Mouse (Mus musculus): Measurements from ENCODE around the gene Cox6a2. TPM values are rescaled to one million over a fixed set of nuclear protein-coding genes. Genes with fewer than 3 reads are reported as not detected.

The Cox6a2 gene
- polyA plus RNA-seq, 1 experiment from 2014 or later, result 2.2 TPM

DNA sequence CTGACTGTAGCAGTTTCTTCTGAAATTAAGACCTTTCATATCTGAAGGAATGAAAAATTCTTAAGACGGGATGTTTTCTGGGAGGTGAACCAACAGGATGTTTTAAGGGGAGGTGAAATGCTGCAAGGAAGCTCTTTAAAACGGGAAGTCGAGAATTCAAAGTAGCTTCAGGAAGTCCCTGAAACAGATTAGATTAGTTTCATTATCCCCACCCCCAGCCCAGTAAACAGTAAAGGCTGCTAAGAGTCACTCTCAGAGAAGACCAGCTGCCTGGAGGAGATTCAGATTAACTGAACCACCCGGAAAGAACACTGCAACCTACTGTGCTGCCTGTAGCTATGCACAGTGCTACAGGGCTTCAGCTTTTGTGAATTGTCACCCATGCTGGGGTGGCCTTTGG lies 13.8 kb upstream of the Cox6a2 start:
- H3K36me3 ChIP-seq (replicated peaks; ENCODE audit: control insufficient read depth, insufficient read depth, low read depth, low read length), result no peaks in the 10 kb centered on the region
- WGBS, result 84% methylated on average over 4 of the region's 4 CpGs

DNA sequence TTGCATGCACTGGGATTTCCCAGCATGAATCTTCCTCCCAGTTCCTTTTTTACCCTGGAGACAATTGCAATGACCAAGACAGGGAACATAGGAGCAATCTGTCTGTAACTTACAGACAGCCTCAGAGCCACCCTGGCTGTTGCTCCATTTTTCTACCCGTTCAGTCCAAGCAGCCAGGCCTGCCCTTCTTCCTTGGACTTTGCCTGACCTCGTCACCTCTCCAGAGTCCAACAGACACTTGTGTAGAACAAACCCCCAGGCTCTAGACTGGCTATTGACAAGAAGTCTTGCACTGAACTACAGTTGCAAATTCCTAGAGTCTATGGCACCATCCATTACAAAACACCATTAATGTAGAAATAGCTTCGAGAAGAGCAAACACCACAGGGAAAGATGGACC lies 3.6 kb upstream of the Cox6a2 start:
- Histone ChIP-seq H3K9ac (replicated peaks; ENCODE audit: low read length) (no peak overlapping the region), H3K36me3 (replicated peaks; ENCODE audit: control insufficient read depth, insufficient read depth, low read depth, low read length) (no peaks in the 10 kb centered on the region), H3K4me3 (ENCODE audit: low read depth, low read length) (no peak overlapping the region), H3K9me3 (replicated peaks; ENCODE audit: control insufficient read depth, low read length) (no peaks in the 10 kb centered on the region), H3K27me3 (ENCODE audit: control insufficient read depth, insufficient read depth, low read length) (no peaks in the 10 kb centered on the region), H3K27ac (replicated peaks; ENCODE audit: low read depth, low read length) (no peak overlapping the region), H3K4me1 (ENCODE audit: control insufficient read depth, insufficient read depth, low read length) (no peaks in the 10 kb centered on the region), H3K4me2 (ENCODE audit: low read depth, low read length) (no peak overlapping the region)
- WGBS, result 45% methylated on average over 3 of the region's 3 CpGs
- ATAC-seq (replicated peaks; ENCODE audit: insufficient number of reproducible peaks, low FRiP score, low TSS enrichment, low read depth), result no peak
- DNase-seq (ENCODE audit: low spot score), result no peak

More for the DNA sequence above, 13.8 kb upstream of the Cox6a2 start:
- Histone ChIP-seq H3K9ac (replicated peaks; ENCODE audit: low read length) (no peak overlapping the region), H3K9me3 (replicated peaks; ENCODE audit: control insufficient read depth, low read length) (no peaks in the 10 kb centered on the region), H3K4me3 (ENCODE audit: low read depth, low read length) (no peak overlapping the region), H3K4me2 (ENCODE audit: low read depth, low read length) (no peak overlapping the region), H3K27ac (replicated peaks; ENCODE audit: low read depth, low read length) (no peak overlapping the region), H3K27me3 (ENCODE audit: control insufficient read depth, insufficient read depth, low read length) (no peaks in the 10 kb centered on the region), H3K4me1 (ENCODE audit: control insufficient read depth, insufficient read depth, low read length) (no peaks in the 10 kb centered on the region)
- no peak for ATAC-seq (replicated peaks; ENCODE audit: insufficient number of reproducible peaks, low FRiP score, low TSS enrichment, low read depth)
- DNase-seq (ENCODE audit: low spot score), result no peak

DNA sequence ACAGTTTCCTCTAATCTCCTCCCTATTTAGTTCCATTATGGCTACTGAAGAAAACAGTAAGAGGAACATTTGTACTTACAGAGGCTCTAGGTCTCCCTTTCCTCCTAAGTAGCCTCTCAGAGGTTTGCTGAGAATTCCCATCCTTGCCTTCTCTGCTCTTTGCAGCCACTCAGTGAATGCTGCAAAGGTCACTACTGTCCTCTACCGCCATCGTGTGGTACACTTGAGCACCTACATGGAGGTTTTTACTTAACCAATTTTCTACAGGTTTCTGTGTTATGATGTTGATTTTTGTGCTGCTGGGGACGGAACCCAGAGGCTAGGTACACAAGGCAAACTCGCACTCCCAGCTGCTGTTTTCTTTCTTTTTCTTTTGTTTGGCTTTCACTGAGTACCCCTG lies 2.0 kb upstream of the Cox6a2 start:
- Histone ChIP-seq H3K27ac (replicated peaks; ENCODE audit: low read depth, low read length) (no peak overlapping the region), H3K4me3 (ENCODE audit: low read depth, low read length) (no peak overlapping the region), H3K9ac (replicated peaks; ENCODE audit: low read length) (no peak overlapping the region), H3K36me3 (replicated peaks; ENCODE audit: control insufficient read depth, insufficient read depth, low read depth, low read length) (no peaks in the 10 kb centered on the region), H3K4me2 (ENCODE audit: low read depth, low read length) (no peak overlapping the region), H3K9me3 (replicated peaks; ENCODE audit: control insufficient read depth, low read length) (no peaks in the 10 kb centered on the region), H3K4me1 (ENCODE audit: control insufficient read depth, insufficient read depth, low read length) (no peaks in the 10 kb centered on the region), H3K27me3 (ENCODE audit: control insufficient read depth, insufficient read depth, low read length) (no peaks in the 10 kb centered on the region)
- DNase-seq (ENCODE audit: low spot score) (peak; percentile 89), ATAC-seq (replicated peaks; ENCODE audit: insufficient number of reproducible peaks, low FRiP score, low TSS enrichment, low read depth) (no peak)
- 10% methylated on average over 4 of the region's 4 CpGs for WGBS

DNA sequence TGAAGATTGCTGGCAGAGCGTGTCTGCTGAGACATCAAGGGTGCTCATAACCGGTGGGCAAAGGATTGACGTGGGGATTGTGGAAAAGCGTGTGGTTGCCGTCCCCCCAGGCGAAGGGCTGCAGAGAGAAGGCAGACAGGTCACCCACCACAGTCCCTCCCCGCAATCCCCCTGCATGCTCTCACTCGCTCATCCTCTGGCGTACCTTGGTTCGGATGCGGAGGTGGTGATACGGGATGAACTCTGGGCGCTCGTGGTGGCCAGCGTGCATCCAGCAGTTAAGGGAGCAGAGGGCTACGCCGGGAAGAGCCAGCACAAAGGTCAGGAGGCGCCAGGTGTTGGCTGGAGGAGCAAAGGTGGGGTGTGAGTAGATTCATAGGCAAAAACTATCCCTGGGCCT lies 492 bp downstream of the Cox6a2 start:
- no peak for ATAC-seq (replicated peaks; ENCODE audit: insufficient number of reproducible peaks, low FRiP score, low TSS enrichment, low read depth)
- H3K9me3 ChIP-seq (replicated peaks; ENCODE audit: control insufficient read depth, low read length), result no peaks in the 10 kb centered on the region
- no peak overlapping the region for H3K4me2 ChIP-seq (ENCODE audit: low read depth, low read length)
- no peak overlapping the region for H3K4me3 ChIP-seq (ENCODE audit: low read depth, low read length)
- no peak overlapping the region for H3K9ac ChIP-seq (replicated peaks; ENCODE audit: low read length)
- H3K4me1 ChIP-seq (ENCODE audit: control insufficient read depth, insufficient read depth, low read length), result no peaks in the 10 kb centered on the region
- no peak overlapping the region for H3K27ac ChIP-seq (replicated peaks; ENCODE audit: low read depth, low read length)
- DNase-seq (ENCODE audit: low spot score), result no peak
- no peaks in the 10 kb centered on the region for H3K27me3 ChIP-seq (ENCODE audit: control insufficient read depth, insufficient read depth, low read length)
- WGBS, result 83% methylated on average over 18 of the region's 18 CpGs
- H3K36me3 ChIP-seq (replicated peaks; ENCODE audit: control insufficient read depth, insufficient read depth, low read depth, low read length), result no peaks in the 10 kb centered on the region

DNA sequence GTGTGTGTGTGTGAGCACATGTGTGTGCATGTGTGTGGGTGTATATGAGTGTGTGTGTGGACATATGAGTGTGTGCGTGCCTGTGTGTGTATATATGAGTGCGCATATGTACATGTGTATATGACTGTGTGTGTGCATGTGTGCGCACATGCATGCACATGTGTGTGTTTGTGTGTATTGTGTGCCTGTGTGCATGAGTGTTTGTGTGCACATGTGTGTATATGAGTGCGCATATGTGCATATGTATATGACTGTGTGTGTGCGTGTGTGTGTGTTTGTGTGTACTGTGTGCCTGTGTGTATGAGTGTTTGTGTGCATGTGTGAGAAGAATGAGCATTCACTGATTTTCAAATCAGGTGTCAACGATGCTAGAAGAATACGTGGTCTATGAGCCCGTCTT lies 2.0 kb downstream of the Cox6a2 start:
- DNase-seq (ENCODE audit: low spot score) (no peak), ATAC-seq (replicated peaks; ENCODE audit: insufficient number of reproducible peaks, low FRiP score, low TSS enrichment, low read depth) (no peak)
- Histone ChIP-seq H3K27me3 (ENCODE audit: control insufficient read depth, insufficient read depth, low read length) (no peaks in the 10 kb centered on the region), H3K9ac (replicated peaks; ENCODE audit: low read length) (no peak overlapping the region), H3K9me3 (replicated peaks; ENCODE audit: control insufficient read depth, low read length) (no peaks in the 10 kb centered on the region), H3K4me1 (ENCODE audit: control insufficient read depth, insufficient read depth, low read length) (no peaks in the 10 kb centered on the region), H3K27ac (replicated peaks; ENCODE audit: low read depth, low read length) (no peak overlapping the region), H3K36me3 (replicated peaks; ENCODE audit: control insufficient read depth, insufficient read depth, low read depth, low read length) (no peaks in the 10 kb centered on the region), H3K4me2 (ENCODE audit: low read depth, low read length) (no peak overlapping the region), H3K4me3 (ENCODE audit: low read depth, low read length) (no peak overlapping the region)
- 91% methylated on average over 8 of the region's 8 CpGs for WGBS

DNA sequence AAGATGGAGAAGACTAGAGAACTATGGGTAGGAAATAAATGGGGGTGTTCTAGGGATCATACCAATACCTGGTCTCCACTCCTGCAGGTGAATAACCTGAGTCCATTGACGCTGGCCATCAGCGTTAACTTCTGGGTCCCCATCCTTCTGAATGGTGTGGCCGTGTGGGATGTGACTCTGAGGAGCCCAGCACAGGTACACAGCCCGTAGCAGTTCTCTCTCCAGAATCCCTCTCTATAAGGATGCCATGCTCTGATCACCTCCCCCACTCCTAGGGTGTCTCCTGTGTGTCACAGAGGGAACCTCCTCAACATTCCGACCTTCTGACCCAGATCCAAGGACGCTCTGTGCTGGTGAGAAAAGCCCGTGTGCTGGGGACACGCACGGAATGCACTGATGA lies 3.1 kb downstream of the Cox6a2 start:
- no peak for DNase-seq (ENCODE audit: low spot score)
- Histone ChIP-seq H3K9ac (replicated peaks; ENCODE audit: low read length) (no peak overlapping the region), H3K27me3 (ENCODE audit: control insufficient read depth, insufficient read depth, low read length) (no peaks in the 10 kb centered on the region), H3K9me3 (replicated peaks; ENCODE audit: control insufficient read depth, low read length) (no peaks in the 10 kb centered on the region), H3K4me1 (ENCODE audit: control insufficient read depth, insufficient read depth, low read length) (no peaks in the 10 kb centered on the region), H3K4me2 (ENCODE audit: low read depth, low read length) (no peak overlapping the region), H3K4me3 (ENCODE audit: low read depth, low read length) (no peak overlapping the region), H3K27ac (replicated peaks; ENCODE audit: low read depth, low read length) (no peak overlapping the region), H3K36me3 (replicated peaks; ENCODE audit: control insufficient read depth, insufficient read depth, low read depth, low read length) (no peaks in the 10 kb centered on the region)
- WGBS, result 74% methylated on average over 9 of the region's 9 CpGs
- no peak for ATAC-seq (replicated peaks; ENCODE audit: insufficient number of reproducible peaks, low FRiP score, low TSS enrichment, low read depth)

DNA sequence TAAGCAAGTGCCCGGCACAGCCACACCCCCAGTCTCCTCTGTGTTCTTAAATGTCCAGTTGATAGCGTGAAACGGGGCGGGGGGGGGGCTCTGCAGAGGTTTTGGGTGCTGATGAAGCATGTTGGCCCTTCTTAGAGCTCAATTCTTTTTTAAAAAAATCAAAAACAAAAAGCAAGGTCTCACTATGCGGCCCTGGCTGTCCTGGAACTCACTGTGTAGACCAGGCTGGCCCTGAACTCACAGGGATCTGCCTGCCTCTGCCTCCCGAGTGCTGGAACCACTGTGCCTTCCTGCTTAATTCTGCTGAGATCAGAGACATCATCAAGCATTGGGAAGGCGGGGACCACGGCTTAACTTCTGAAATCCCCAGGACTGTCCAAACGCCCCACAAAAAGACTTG lies 4.6 kb downstream of the Cox6a2 start:
- WGBS, result 92% methylated on average over 9 of the region's 9 CpGs
- DNase-seq (ENCODE audit: low spot score), result no peak
- H3K27ac ChIP-seq (replicated peaks; ENCODE audit: low read depth, low read length), result no peak overlapping the region
- H3K27me3 ChIP-seq (ENCODE audit: control insufficient read depth, insufficient read depth, low read length), result no peaks in the 10 kb centered on the region
- ATAC-seq (replicated peaks; ENCODE audit: insufficient number of reproducible peaks, low FRiP score, low TSS enrichment, low read depth), result no peak
- H3K9ac ChIP-seq (replicated peaks; ENCODE audit: low read length), result no peak overlapping the region
- no peaks in the 10 kb centered on the region for H3K9me3 ChIP-seq (replicated peaks; ENCODE audit: control insufficient read depth, low read length)
- no peaks in the 10 kb centered on the region for H3K36me3 ChIP-seq (replicated peaks; ENCODE audit: control insufficient read depth, insufficient read depth, low read depth, low read length)
- H3K4me1 ChIP-seq (ENCODE audit: control insufficient read depth, insufficient read depth, low read length), result no peaks in the 10 kb centered on the region
- no peak overlapping the region for H3K4me2 ChIP-seq (ENCODE audit: low read depth, low read length)
- H3K4me3 ChIP-seq (ENCODE audit: low read depth, low read length), result no peak overlapping the region

DNA sequence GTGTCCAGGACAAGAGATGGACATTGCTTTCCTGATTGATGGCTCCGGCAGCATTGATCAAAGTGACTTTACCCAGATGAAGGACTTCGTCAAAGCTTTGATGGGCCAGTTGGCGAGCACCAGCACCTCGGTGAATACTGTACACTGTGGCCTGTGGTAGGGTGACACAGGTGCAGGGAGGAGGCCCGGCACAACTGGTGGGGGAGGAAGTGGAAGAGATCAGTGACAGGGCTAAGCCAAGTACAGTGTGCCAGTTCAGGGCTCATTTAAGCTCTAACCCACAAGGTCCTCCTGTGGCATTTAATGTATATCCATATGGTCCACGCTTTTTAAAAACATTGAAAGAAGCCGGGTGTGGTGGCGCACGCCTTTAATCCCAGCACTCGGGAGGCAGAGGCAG lies 24.5 kb downstream of the Cox6a2 start:
- H3K36me3 ChIP-seq (replicated peaks; ENCODE audit: control insufficient read depth, insufficient read depth, low read depth, low read length), result no peaks in the 10 kb centered on the region
- ATAC-seq (replicated peaks; ENCODE audit: insufficient number of reproducible peaks, low FRiP score, low TSS enrichment, low read depth) (no peak), DNase-seq (ENCODE audit: low spot score) (no peak)
- WGBS, result 89% methylated on average over 10 of the region's 10 CpGs
- no peaks in the 10 kb centered on the region for H3K27me3 ChIP-seq (ENCODE audit: control insufficient read depth, insufficient read depth, low read length)
- no peaks in the 10 kb centered on the region for H3K9me3 ChIP-seq (replicated peaks; ENCODE audit: control insufficient read depth, low read length)
- H3K4me1 ChIP-seq (ENCODE audit: control insufficient read depth, insufficient read depth, low read length), result no peaks in the 10 kb centered on the region
- no peak overlapping the region for H3K27ac ChIP-seq (replicated peaks; ENCODE audit: low read depth, low read length)
- H3K4me3 ChIP-seq (ENCODE audit: low read depth, low read length), result no peak overlapping the region
- no peak overlapping the region for H3K4me2 ChIP-seq (ENCODE audit: low read depth, low read length)
- no peak overlapping the region for H3K9ac ChIP-seq (replicated peaks; ENCODE audit: low read length)

DNA sequence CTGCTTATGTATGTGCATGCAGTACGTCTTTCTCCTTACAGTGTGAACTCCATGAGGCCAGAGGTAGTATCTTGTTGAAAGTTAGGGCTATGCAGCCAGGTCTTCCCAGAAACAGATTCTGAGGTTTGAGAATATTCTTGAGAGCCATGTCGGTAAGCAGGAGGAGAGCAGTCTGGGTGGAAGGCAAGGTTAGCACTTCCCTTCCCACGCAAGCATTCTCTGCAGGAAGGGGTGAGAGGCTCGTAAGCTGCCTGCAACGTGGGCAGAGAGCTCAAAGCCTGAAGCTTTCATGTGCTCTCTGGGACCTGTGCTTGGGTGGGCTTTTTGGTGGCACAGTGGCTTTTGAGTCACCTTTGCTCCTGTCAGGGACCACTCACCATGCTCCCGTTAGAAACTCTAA lies 25.6 kb downstream of the Cox6a2 start:
- H3K4me1 ChIP-seq (ENCODE audit: control insufficient read depth, insufficient read depth, low read length), result no peaks in the 10 kb centered on the region
- no peak for ATAC-seq (replicated peaks; ENCODE audit: insufficient number of reproducible peaks, low FRiP score, low TSS enrichment, low read depth)
- H3K27ac ChIP-seq (replicated peaks; ENCODE audit: low read depth, low read length), result no peak overlapping the region
- no peak overlapping the region for H3K9ac ChIP-seq (replicated peaks; ENCODE audit: low read length)
- no peaks in the 10 kb centered on the region for H3K27me3 ChIP-seq (ENCODE audit: control insufficient read depth, insufficient read depth, low read length)
- no peaks in the 10 kb centered on the region for H3K9me3 ChIP-seq (replicated peaks; ENCODE audit: control insufficient read depth, low read length)
- DNase-seq (ENCODE audit: low spot score), result no peak
- H3K4me2 ChIP-seq (ENCODE audit: low read depth, low read length), result no peak overlapping the region
- H3K4me3 ChIP-seq (ENCODE audit: low read depth, low read length), result no peak overlapping the region
- no peaks in the 10 kb centered on the region for H3K36me3 ChIP-seq (replicated peaks; ENCODE audit: control insufficient read depth, insufficient read depth, low read depth, low read length)
- WGBS, result 74% methylated on average over 6 of the region's 6 CpGs
